Mouse (Mus musculus) G1E (cell line): Measurements from ENCODE around the gene Pga5. TPM values are rescaled to one million over a fixed set of nuclear protein-coding genes. Genes with fewer than 3 reads are reported as not detected.
A peak's percentile ranks its signal among the peaks of the same experiment; 100 is the strongest.

Source experiments
- ATAC-seq: 2 replicates; pipeline ENCODE4 v1.8.0; 2016; ENCODE audit warnings: mild to moderate bottlenecking; ENCODE audit not compliant: insufficient number of reproducible peaks, poor library complexity, low FRiP score, severe bottlenecking; ENCODE audit errors: extremely low read depth
- DNase-seq: peaks from one replicate; pipeline ENCODE4 v3.0.0; 2012; ENCODE audit warnings: low spot score
- H3K27me3 ChIP-seq: 2 replicates; pipeline ENCODE4 v1.6.1; 2012; ENCODE audit warnings: mild to moderate bottlenecking, low read length, inconsistent platforms; ENCODE audit not compliant: insufficient read depth
- H3K36me3 ChIP-seq: replicated peaks from 2 replicates; pipeline ENCODE3; 2012; ENCODE audit warnings: mild to moderate bottlenecking, inconsistent platforms
- H3K4me1 ChIP-seq: 2 replicates; pipeline ENCODE4 v1.6.1; 2012; ENCODE audit warnings: low read depth, low read length, inconsistent platforms, mixed read lengths; ENCODE audit not compliant: insufficient read depth
- H3K4me3 ChIP-seq: 2 replicates; pipeline ENCODE4 v1.5.1; 2012; ENCODE audit warnings: low read depth, mild to moderate bottlenecking, inconsistent platforms, low read length, moderate library complexity, mixed read lengths
- H3K9me3 ChIP-seq: replicated peaks from 2 replicates; pipeline ENCODE4 v1.6.1; 2012; ENCODE audit warnings: inconsistent platforms
- CTCF ChIP-seq: IDR thresholded peaks from 2 replicates; pipeline ENCODE4 v1.5.1; 2012; ENCODE audit warnings: low read depth, low read length, inconsistent platforms, mixed read lengths
- GATA1 ChIP-seq: IDR thresholded peaks from 2 replicates; pipeline ENCODE4 v1.6.1; 2012; ENCODE audit warnings: borderline replicate concordance, low read length, inconsistent platforms, mixed read lengths
- GATA2 ChIP-seq: IDR thresholded peaks from 2 replicates; pipeline ENCODE4 v1.6.1; 2012; ENCODE audit warnings: low read depth, low read length, inconsistent platforms, borderline replicate concordance
- POLR2AphosphoS5 ChIP-seq: IDR thresholded peaks from 2 replicates; pipeline ENCODE4 v1.6.1; 2012; ENCODE audit warnings: low read depth, low read length, inconsistent platforms; ENCODE audit not compliant: insufficient replicate concordance
- TAL1 ChIP-seq: conservative IDR thresholded peaks from 2 replicates; pipeline ENCODE4 v1.6.1; 2012; ENCODE audit warnings: low read depth, low read length, inconsistent platforms, mixed read lengths
- polyA plus RNA-seq: library from polyadenylated mRNA; stranded (reverse); fragments of >175 nt; gene quantifications from 2 replicates; pipeline ENCODE4 v1.2.3, GENCODE M21; 2012
- total RNA-seq, 2 experiments: library from RNA; stranded (forward) in 1 of 2; stranded (reverse) in 1 of 2; fragments of 200-1000 nt in 1 of 2; fragments of >200 nt in 1 of 2; fragmentation: Nextera tagmentation in 1 of 2; gene quantifications; 2 replicates each; pipeline ENCODE4 v1.2.3; 2014 to 2017

Gene Pga5
- total and polyA plus RNA-seq, 3 experiments: 0.14 to 1.9 (median 1.6) TPM

GRCm38 (mm10) chr19:10645616-10646015 is 32.3 kb downstream of the Pga5 start:
- ATAC-seq (no peak), DNase-seq (no peak)
- peaks cover 13% of the 10 kb centered on the region; the same call in 1 of the 2 replicates for H3K27me3 ChIP-seq

GRCm38 (mm10) chr19:10640589-10641378 is 37.1 kb downstream of the Pga5 start:
- no peak overlapping the region; the same call in 1 of the 2 replicates for H3K4me3 ChIP-seq
- DNase-seq: no peak

More at GRCm38 (mm10) chr19:10645616-10646015, 32.3 kb downstream of the Pga5 start:
- TF ChIP-seq GATA1: no peak
- TF ChIP-seq CTCF: no peak
- TF ChIP-seq TAL1: no peak
- no peak for TF ChIP-seq GATA2
- TF ChIP-seq POLR2AphosphoS5: no peak
- H3K4me3 ChIP-seq: no peak overlapping the region
- H3K36me3 ChIP-seq: no peaks in the 10 kb centered on the region
- H3K4me1 ChIP-seq: peaks cover 53% of the 10 kb centered on the region
- no peaks in the 10 kb centered on the region for H3K9me3 ChIP-seq

GRCm38 (mm10) chr19:10640080-10640479 is 37.8 kb downstream of the Pga5 start:
- Histone ChIP-seq H3K4me3 (no peak overlapping the region; the same call in 1 of the 2 replicates), H3K36me3 (peaks cover 15% of the 10 kb centered on the region), H3K27me3 (no peaks in the 10 kb centered on the region; the same call in 1 of the 2 replicates), H3K4me1 (peaks cover 72% of the 10 kb centered on the region), H3K9me3 (no peaks in the 10 kb centered on the region)
- peak; percentile 57 for ATAC-seq
- no peak for TF ChIP-seq CTCF
- TF ChIP-seq POLR2AphosphoS5: no peak
- TF ChIP-seq GATA1: no peak
- TF ChIP-seq TAL1: no peak
- TF ChIP-seq GATA2: no peak
- DNase-seq: peak; percentile 23

More at GRCm38 (mm10) chr19:10640589-10641378, 37.1 kb downstream of the Pga5 start:
- Histone ChIP-seq H3K9me3 (no peaks in the 10 kb centered on the region), H3K27me3 (peaks cover 2% of the 10 kb centered on the region; the same call in 1 of the 2 replicates), H3K36me3 (peaks cover 12% of the 10 kb centered on the region), H3K4me1 (peaks cover 70% of the 10 kb centered on the region)
- TF ChIP-seq GATA1 (no peak), CTCF (no peak), TAL1 (no peak), GATA2 (no peak), POLR2AphosphoS5 (no peak)
- ATAC-seq: no peak

DNA sequence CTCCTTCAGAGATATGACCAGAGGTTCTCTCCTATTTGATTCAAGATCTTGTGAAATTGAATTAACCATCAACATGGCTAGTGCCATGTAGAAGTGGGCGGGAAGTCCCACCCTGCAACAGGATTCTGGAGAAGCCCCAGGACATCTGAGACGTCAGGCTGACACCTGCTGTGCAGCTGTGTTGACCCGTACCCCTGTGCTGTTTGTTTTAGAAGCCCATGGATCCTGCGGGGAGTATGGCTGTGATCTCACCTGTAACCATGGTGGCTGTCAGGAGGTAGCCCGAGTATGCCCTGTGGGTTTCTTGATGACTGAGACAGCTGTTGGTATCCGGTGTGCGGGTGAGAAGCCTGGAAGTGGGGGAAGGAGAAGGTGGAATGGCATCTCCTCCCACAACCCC is 40.0 kb downstream of the Pga5 start:
- Histone ChIP-seq H3K27me3 (no peaks in the 10 kb centered on the region), H3K4me3 (no peak overlapping the region), H3K9me3 (no peaks in the 10 kb centered on the region), H3K36me3 (peaks cover 36% of the 10 kb centered on the region), H3K4me1 (peaks cover 70% of the 10 kb centered on the region)
- no peak for DNase-seq
- no peak for TF ChIP-seq TAL1
- no peak for TF ChIP-seq GATA1
- TF ChIP-seq GATA2: no peak
- no peak for TF ChIP-seq POLR2AphosphoS5
- TF ChIP-seq CTCF: no peak
- ATAC-seq: no peak

GRCm38 (mm10) chr19:10634872-10635318 is 43.0 kb downstream of the Pga5 start:
- DNase-seq: no peak
- H3K4me1 ChIP-seq: peaks cover 44% of the 10 kb centered on the region
- H3K4me3 ChIP-seq: no peak overlapping the region
- TF ChIP-seq GATA2 (no peak), CTCF (no peak), TAL1 (no peak), POLR2AphosphoS5 (no peak), GATA1 (no peak)
- no peaks in the 10 kb centered on the region for H3K9me3 ChIP-seq
- no peaks in the 10 kb centered on the region for H3K27me3 ChIP-seq
- H3K36me3 ChIP-seq: peaks cover 64% of the 10 kb centered on the region
- ATAC-seq: no peak

DNA sequence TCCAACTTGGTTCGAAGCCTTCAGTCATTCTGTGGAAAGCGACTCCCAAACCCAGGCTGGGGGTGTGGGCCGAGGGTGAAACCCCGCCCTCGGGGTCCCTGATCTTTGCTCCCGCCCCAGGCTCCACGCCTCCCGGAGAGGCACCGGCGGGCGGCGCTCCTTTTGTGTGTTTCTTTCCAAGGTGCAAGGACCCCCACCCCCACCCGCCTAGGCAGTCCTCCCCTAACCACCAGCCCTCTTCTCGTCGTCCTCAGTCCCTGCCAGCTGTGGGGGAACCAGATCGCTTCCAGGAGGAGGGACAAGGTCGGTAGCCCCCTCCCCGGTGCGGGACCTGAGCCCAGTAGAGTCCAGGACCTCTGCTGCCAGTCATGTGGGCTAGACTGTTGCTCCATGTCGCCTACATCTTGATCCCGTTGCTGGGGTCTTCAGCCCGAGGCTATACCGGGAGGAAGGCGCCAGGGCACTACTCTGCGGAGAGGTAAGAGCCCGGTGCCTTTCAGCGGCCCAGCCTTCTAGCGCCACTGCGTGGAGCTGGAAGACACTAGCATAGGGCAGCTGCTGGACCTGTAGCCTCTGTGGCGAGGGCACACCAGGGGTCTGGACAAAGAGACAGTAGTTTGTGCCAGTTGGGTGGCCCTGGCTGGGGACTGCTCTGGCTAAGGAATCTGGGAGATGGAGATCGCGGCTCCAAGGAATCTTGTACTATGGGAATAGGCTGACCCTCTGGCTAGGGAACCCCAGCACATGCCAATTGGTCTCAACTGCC is 43.6 kb downstream of the Pga5 start, which contains the start of gene Vwce:
Vwce (plus strand) TSS at position 108 of the 766 bp plus-strand sequence.
- Histone ChIP-seq H3K36me3 (peaks cover 70% of the 10 kb centered on the region), H3K4me1 (peaks cover 39% of the 10 kb centered on the region)

More for the DNA sequence above, 43.6 kb downstream of the Pga5 start, which contains the start of gene Vwce:
- H3K27me3 ChIP-seq: no peaks in the 10 kb centered on the region
- no peak for ATAC-seq
- H3K9me3 ChIP-seq: no peaks in the 10 kb centered on the region
- DNase-seq: no peak
- H3K4me3 ChIP-seq: no peak within 1 kb of the TSS
- TF ChIP-seq CTCF (no peak), POLR2AphosphoS5 (no peak), GATA1 (no peak), GATA2 (no peak), TAL1 (no peak)

Other genes starting within 250 kb of the Pga5 start
- not detected in 2 replicates for gene Lrrc10b, start 220.6 kb downstream of the Pga5 start, total RNA-seq (2014; fragmentation: Nextera tagmentation)
- 0.06 TPM in 1 of 2 replicates, not detected in the other for gene Lrrc10b, start 220.6 kb downstream of the Pga5 start, total RNA-seq (2017)
- not detected in 2 replicates for gene Lrrc10b, start 220.6 kb downstream of the Pga5 start, polyA plus RNA-seq
- gene Ppp1r32, start 195.1 kb downstream of the Pga5 start, total RNA-seq (2014; fragmentation: Nextera tagmentation): 0.53 and 1.1 TPM in 2 replicates
- 0.12 TPM in 1 of 2 replicates, not detected in the other for gene Ppp1r32, start 195.1 kb downstream of the Pga5 start, total RNA-seq (2017)
- gene Ppp1r32, start 195.1 kb downstream of the Pga5 start, polyA plus RNA-seq: 0.51 and 0.52 TPM in 2 replicates
- gene Cpsf7, start 152.8 kb downstream of the Pga5 start, total RNA-seq (2014; fragmentation: Nextera tagmentation): 108 and 119 TPM in 2 replicates
- 48.5 and 48.6 TPM in 2 replicates for gene Cpsf7, start 152.8 kb downstream of the Pga5 start, total RNA-seq (2017)
- gene Cpsf7, start 152.8 kb downstream of the Pga5 start, polyA plus RNA-seq: 47.4 and 69.0 TPM in 2 replicates
- 89.1 and 102 TPM in 2 replicates for gene Sdhaf2, start 151.9 kb downstream of the Pga5 start, total RNA-seq (2014; fragmentation: Nextera tagmentation)
- 145 and 154 TPM in 2 replicates for gene Sdhaf2, start 151.9 kb downstream of the Pga5 start, total RNA-seq (2017)
- 5.7 and 7.0 TPM in 2 replicates for gene Sdhaf2, start 151.9 kb downstream of the Pga5 start, polyA plus RNA-seq
- gene Tmem216, start 121.8 kb downstream of the Pga5 start, total RNA-seq (2014; fragmentation: Nextera tagmentation): 20.3 and 25.6 TPM in 2 replicates
- 14.6 and 17.5 TPM in 2 replicates for gene Tmem216, start 121.8 kb downstream of the Pga5 start, total RNA-seq (2017)
- 1.7 and 1.9 TPM in 2 replicates for gene Tmem216, start 121.8 kb downstream of the Pga5 start, polyA plus RNA-seq
- 23.1 and 23.5 TPM in 2 replicates for gene Cyb561a3, start 100.9 kb downstream of the Pga5 start, total RNA-seq (2014; fragmentation: Nextera tagmentation)
- 18.0 and 22.5 TPM in 2 replicates for gene Cyb561a3, start 100.9 kb downstream of the Pga5 start, total RNA-seq (2017)
- gene Cyb561a3, start 100.9 kb downstream of the Pga5 start, polyA plus RNA-seq: 6.3 and 8.2 TPM in 2 replicates
- gene Tmem138, start 100.7 kb downstream of the Pga5 start, total RNA-seq (2014; fragmentation: Nextera tagmentation): 50.1 and 61.6 TPM in 2 replicates
- gene Tmem138, start 100.7 kb downstream of the Pga5 start, total RNA-seq (2017): 9.7 and 13.5 TPM in 2 replicates
- gene Tmem138, start 100.7 kb downstream of the Pga5 start, polyA plus RNA-seq: 4.6 and 5.0 TPM in 2 replicates
- gene Ddb1, start 72.7 kb downstream of the Pga5 start, total RNA-seq (2014; fragmentation: Nextera tagmentation): 334 and 389 TPM in 2 replicates
- gene Ddb1, start 72.7 kb downstream of the Pga5 start, total RNA-seq (2017): 516 and 542 TPM in 2 replicates
- 29.5 and 30.8 TPM in 2 replicates for gene Ddb1, start 72.7 kb downstream of the Pga5 start, polyA plus RNA-seq
- gene Tkfc, start 72.4 kb downstream of the Pga5 start, total RNA-seq (2014; fragmentation: Nextera tagmentation): 10.9 and 11.7 TPM in 2 replicates
- 6.7 and 6.8 TPM in 2 replicates for gene Tkfc, start 72.4 kb downstream of the Pga5 start, total RNA-seq (2017)
- 2.7 and 4.6 TPM in 2 replicates for gene Tkfc, start 72.4 kb downstream of the Pga5 start, polyA plus RNA-seq
- 1.2 and 1.4 TPM in 2 replicates for gene Vwce, start 43.9 kb downstream of the Pga5 start, total RNA-seq (2014; fragmentation: Nextera tagmentation)
- 0.06 and 0.16 TPM in 2 replicates for gene Vwce, start 43.9 kb downstream of the Pga5 start, total RNA-seq (2017)
- gene Vwce, start 43.9 kb downstream of the Pga5 start, polyA plus RNA-seq: 0.24 and 0.32 TPM in 2 replicates
- 16.3 and 27.1 TPM in 2 replicates for gene Vps37c, start 10.7 kb upstream of the Pga5 start, total RNA-seq (2014; fragmentation: Nextera tagmentation)
- 5.2 TPM in 2 replicates for gene Vps37c, start 10.7 kb upstream of the Pga5 start, total RNA-seq (2017)
- 34.9 and 40.0 TPM in 2 replicates for gene Vps37c, start 10.7 kb upstream of the Pga5 start, polyA plus RNA-seq
- gene Cd5, start 60.9 kb upstream of the Pga5 start, total RNA-seq (2014; fragmentation: Nextera tagmentation): not detected in 2 replicates
- gene Cd5, start 60.9 kb upstream of the Pga5 start, total RNA-seq (2017): 0.11 and 0.17 TPM in 2 replicates
- gene Cd5, start 60.9 kb upstream of the Pga5 start, polyA plus RNA-seq: not detected in 2 replicates
- gene Cd6, start 152.0 kb upstream of the Pga5 start, total RNA-seq (2014; fragmentation: Nextera tagmentation): not detected in 2 replicates
- gene Cd6, start 152.0 kb upstream of the Pga5 start, total RNA-seq (2017): 0.11 and 0.41 TPM in 2 replicates
- not detected in 2 replicates for gene Cd6, start 152.0 kb upstream of the Pga5 start, polyA plus RNA-seq
- not detected in 2 replicates for gene Slc15a3, start 161.7 kb upstream of the Pga5 start, total RNA-seq (2014; fragmentation: Nextera tagmentation)
- gene Slc15a3, start 161.7 kb upstream of the Pga5 start, total RNA-seq (2017): under 0.01 and 0.05 TPM in 2 replicates
- gene Slc15a3, start 161.7 kb upstream of the Pga5 start, polyA plus RNA-seq: 0.01 and 0.02 TPM in 2 replicates
- gene Tmem132a, start 191.9 kb upstream of the Pga5 start, total RNA-seq (2014; fragmentation: Nextera tagmentation): 2.3 TPM in 1 of 2 replicates, not detected in the other
- gene Tmem132a, start 191.9 kb upstream of the Pga5 start, total RNA-seq (2017): 0.06 and 0.27 TPM in 2 replicates
- gene Tmem132a, start 191.9 kb upstream of the Pga5 start, polyA plus RNA-seq: 0.01 TPM in 1 of 2 replicates, not detected in the other
- 2.3 and 6.8 TPM in 2 replicates for gene Tmem109, start 203.9 kb upstream of the Pga5 start, total RNA-seq (2014; fragmentation: Nextera tagmentation)
- 11.6 and 12.2 TPM in 2 replicates for gene Tmem109, start 203.9 kb upstream of the Pga5 start, total RNA-seq (2017)
- gene Tmem109, start 203.9 kb upstream of the Pga5 start, polyA plus RNA-seq: 7.7 and 8.5 TPM in 2 replicates
- 79.4 and 88.8 TPM in 2 replicates for gene Prpf19, start 217.2 kb upstream of the Pga5 start, total RNA-seq (2014; fragmentation: Nextera tagmentation)
- gene Prpf19, start 217.2 kb upstream of the Pga5 start, total RNA-seq (2017): 192 and 250 TPM in 2 replicates
- gene Prpf19, start 217.2 kb upstream of the Pga5 start, polyA plus RNA-seq: 81.9 and 89.0 TPM in 2 replicates
- gene Zp1, start 242.6 kb upstream of the Pga5 start, total RNA-seq (2014; fragmentation: Nextera tagmentation): not detected in 2 replicates
- not detected in 2 replicates for gene Zp1, start 242.6 kb upstream of the Pga5 start, total RNA-seq (2017)
- gene Zp1, start 242.6 kb upstream of the Pga5 start, polyA plus RNA-seq: 0.03 TPM in 1 of 2 replicates, not detected in the other